Mouse (Mus musculus): Measurements from ENCODE around the gene St3gal5. TPM values are rescaled to one million over a fixed set of nuclear protein-coding genes. Genes with fewer than 3 reads are reported as not detected.
"Not testable (repeated sequence)": the region's sequence is repeated elsewhere in the genome, so short reads cannot be mapped to it uniquely, and the experiment has no call there.

St3gal5 gene
- total RNA-seq, 4 experiments from 2014 or later = 157 to 182 (median 165) TPM

GRCm38 (mm10) chr6:72132671-72133214 lies 35.4 kb downstream of the St3gal5 start:
- no peak for DNase-seq (ENCODE audit: low spot score in 2 of 2)

GRCm38 (mm10) chr6:72134850-72135515 lies 37.6 kb downstream of the St3gal5 start:
- no peak for DNase-seq (ENCODE audit: low spot score in 2 of 2)

GRCm38 (mm10) chr6:72136016-72136415 lies 38.6 kb downstream of the St3gal5 start:
- DNase-seq (ENCODE audit: low spot score in 2 of 2) = no peak

GRCm38 (mm10) chr6:72136543-72136942 lies 39.2 kb downstream of the St3gal5 start:
- no peak for DNase-seq (ENCODE audit: low spot score in 2 of 2)

GRCm38 (mm10) chr6:72139508-72140193 lies 42.3 kb downstream of the St3gal5 start:
- DNase-seq (ENCODE audit: low spot score in 2 of 2) = no peak

GRCm38 (mm10) chr6:72140371-72140770 lies 43.0 kb downstream of the St3gal5 start:
- DNase-seq (ENCODE audit: low spot score in 2 of 2) = no peak

GRCm38 (mm10) chr6:72141191-72141590 lies 43.8 kb downstream of the St3gal5 start:
- no peak for DNase-seq (ENCODE audit: low spot score in 2 of 2)

GRCm38 (mm10) chr6:72142561-72142960 lies 45.2 kb downstream of the St3gal5 start:
- DNase-seq (ENCODE audit: low spot score in 2 of 2) = no peak

- no peak for DNase-seq (ENCODE audit: low spot score in 2 of 2)
Observed at GRCm38 (mm10) chr6:72144353-72144752, 47.0 kb downstream of the St3gal5 start.

GRCm38 (mm10) chr6:72146803-72147202 lies 49.4 kb downstream of the St3gal5 start:
- no peak for DNase-seq (ENCODE audit: low spot score in 2 of 2)

- no peak for DNase-seq (ENCODE audit: low spot score in 2 of 2)
Observed at GRCm38 (mm10) chr6:72148721-72149120, 51.3 kb downstream of the St3gal5 start.

- DNase-seq (ENCODE audit: low spot score in 2 of 2) = no peak
Observed at GRCm38 (mm10) chr6:72149797-72150196, 52.4 kb downstream of the St3gal5 start.

- DNase-seq (ENCODE audit: low spot score in 2 of 2) = no peak
Observed at GRCm38 (mm10) chr6:72152707-72153106, 55.3 kb downstream of the St3gal5 start.

- no peak for DNase-seq (ENCODE audit: low spot score in 2 of 2)
Observed at GRCm38 (mm10) chr6:72153455-72153854, 56.1 kb downstream of the St3gal5 start.

GRCm38 (mm10) chr6:72154008-72154407 lies 56.6 kb downstream of the St3gal5 start:
- not testable (repeated sequence) for DNase-seq (ENCODE audit: low spot score in 2 of 2)

GRCm38 (mm10) chr6:72154938-72155531 lies 57.6 kb downstream of the St3gal5 start:
- no peak for DNase-seq (ENCODE audit: low spot score in 2 of 2)

- no peak for DNase-seq (ENCODE audit: low spot score in 2 of 2)
Observed at GRCm38 (mm10) chr6:72155649-72156048, 58.3 kb downstream of the St3gal5 start.

- no peak for DNase-seq (ENCODE audit: low spot score in 2 of 2)
Observed at GRCm38 (mm10) chr6:72158966-72159764, 61.8 kb downstream of the St3gal5 start.

GRCm38 (mm10) chr6:72159861-72160395 lies 62.5 kb downstream of the St3gal5 start:
- no peak for DNase-seq (ENCODE audit: low spot score in 2 of 2)

GRCm38 (mm10) chr6:72160991-72161390 lies 63.6 kb downstream of the St3gal5 start:
- no peak for DNase-seq (ENCODE audit: low spot score in 2 of 2)

GRCm38 (mm10) chr6:72161751-72162150 lies 64.4 kb downstream of the St3gal5 start:
- no peak for DNase-seq (ENCODE audit: low spot score in 2 of 2)
